Mouse (Mus musculus): ENCODE measurements at regions not wholly inside any gene's neighbourhood (a gene's known extent, or its start where the extent isn't known, plus 50 kb on each side); places are given as distances from the start of the nearest gene placed in this dataset.

GRCm38 (mm10) chr3:100401080-100401479, 88.0 kb downstream of the Tent5c start:
- DNase-seq (ENCODE audit: low spot score in 2 of 2): no peak

- DNase-seq (ENCODE audit: low spot score in 2 of 2): no peak
Measured at GRCm38 (mm10) chr3:100397491-100397890, 91.6 kb downstream of the Tent5c start.

GRCm38 (mm10) chr3:100394911-100395604, 94.1 kb downstream of the Tent5c start:
- no peak for DNase-seq (ENCODE audit: low spot score in 2 of 2)

GRCm38 (mm10) chr3:100393956-100394355, 95.2 kb downstream of the Tent5c start:
- DNase-seq (ENCODE audit: low spot score in 2 of 2): no peak

- DNase-seq (ENCODE audit: low spot score in 2 of 2): no peak
Measured at GRCm38 (mm10) chr3:100382181-100382580, 106.9 kb downstream of the Tent5c start.

- no peak for DNase-seq (ENCODE audit: low spot score in 2 of 2)
Measured at GRCm38 (mm10) chr3:100381363-100381762, 107.8 kb downstream of the Tent5c start.

- no peak for DNase-seq (ENCODE audit: low spot score in 2 of 2)
Measured at GRCm38 (mm10) chr3:100376162-100376561, 113.0 kb downstream of the Tent5c start.

GRCm38 (mm10) chr3:100366884-100367840, 122.0 kb downstream of the Tent5c start:
- DNase-seq (ENCODE audit: low spot score in 2 of 2): no peak

GRCm38 (mm10) chr3:100366447-100366846, 122.7 kb downstream of the Tent5c start:
- no peak for DNase-seq (ENCODE audit: low spot score in 2 of 2)

GRCm38 (mm10) chr3:100365354-100365945, 123.7 kb downstream of the Tent5c start:
- DNase-seq (ENCODE audit: low spot score in 2 of 2): no peak

GRCm38 (mm10) chr3:100364706-100365105, 124.4 kb downstream of the Tent5c start:
- peak; percentile 5 to 11 for DNase-seq (ENCODE audit: low spot score in 2 of 2)

GRCm38 (mm10) chr3:100362983-100363382, 126.1 kb downstream of the Tent5c start:
- DNase-seq (ENCODE audit: low spot score in 2 of 2): no peak

- no peak for DNase-seq (ENCODE audit: low spot score in 2 of 2)
Measured at GRCm38 (mm10) chr3:100360019-100360418, 129.1 kb downstream of the Tent5c start.

GRCm38 (mm10) chr3:100359036-100359435, 130.1 kb downstream of the Tent5c start:
- peak; percentile 18 to 21 for DNase-seq (ENCODE audit: low spot score in 2 of 2)

GRCm38 (mm10) chr3:100333478-100333877, 155.6 kb downstream of the Tent5c start:
- DNase-seq (ENCODE audit: low spot score in 2 of 2): no peak

GRCm38 (mm10) chr3:100318357-100318756, 156.2 kb upstream of the Wdr3 start:
- DNase-seq (ENCODE audit: low spot score in 2 of 2): no peak

- no peak for DNase-seq (ENCODE audit: low spot score in 2 of 2)
Measured at GRCm38 (mm10) chr3:100287818-100288217, 125.6 kb upstream of the Wdr3 start.

- DNase-seq (ENCODE audit: low spot score in 2 of 2): no peak
Measured at GRCm38 (mm10) chr3:100266976-100267375, 104.8 kb upstream of the Wdr3 start.

GRCm38 (mm10) chr3:100264991-100265390, 102.8 kb upstream of the Wdr3 start:
- DNase-seq (ENCODE audit: low spot score in 2 of 2): no peak

All from left cerebral cortex, adult 8-10 months (tissue).